Mouse (Mus musculus) kidney, postnatal 0 days (tissue): ENCODE measurements around the gene Gnmt. TPM values are rescaled to one million over a fixed set of nuclear protein-coding genes. Genes with fewer than 3 reads are reported as not detected.

Experiments used
- ATAC-seq: fragments of 200-750 bp; cut with Nextera tagmentation; replicated peaks from 2 replicates; pipeline ENCODE4 v1.8.0; 2017; ENCODE audit warnings: low read depth, moderate number of reproducible peaks, moderate TSS enrichment, moderate library complexity; ENCODE audit not compliant: low FRiP score
- DNase-seq: peaks from one replicate; pipeline ENCODE4 v3.0.0-alpha.2; 2016; ENCODE audit warnings: low spot score
- H3K27ac ChIP-seq: fragments of 300-500 bp; sonication (generic); 2 replicates; pipeline ENCODE4 v1.5.1; 2014; ENCODE audit warnings: mild to moderate bottlenecking
- H3K27me3 ChIP-seq: fragments of 300-500 bp; sonication (generic); 2 replicates; pipeline ENCODE4 v1.6.1; 2014; ENCODE audit warnings: low read length, mixed read lengths; ENCODE audit not compliant: insufficient read depth
- H3K36me3 ChIP-seq: fragments of 300-500 bp; sonication (generic); 2 replicates; pipeline ENCODE4 v1.6.1; 2014; ENCODE audit warnings: low read length, mixed read lengths; ENCODE audit not compliant: insufficient read depth
- H3K4me1 ChIP-seq: fragments of 300-500 bp; sonication (generic); replicated peaks from 2 replicates; pipeline ENCODE4 v1.6.1; 2014; ENCODE audit warnings: antibody characterized with exemption, low read length, mixed read lengths; ENCODE audit not compliant: insufficient read depth
- H3K4me2 ChIP-seq: fragments of 300-500 bp; sonication (generic); 2 replicates; pipeline ENCODE4 v1.6.1; 2014; ENCODE audit warnings: mild to moderate bottlenecking, low read length, moderate library complexity, mixed read lengths
- H3K4me3 ChIP-seq: fragments of 300-500 bp; sonication (generic); replicated peaks from 2 replicates; pipeline ENCODE4 v1.5.1; 2014; ENCODE audit warnings: low read depth, low read length
- H3K9ac ChIP-seq: fragments of 300-500 bp; sonication (generic); 2 replicates; pipeline ENCODE4 v1.6.1; 2014; ENCODE audit warnings: low read depth, low read length
- H3K9me3 ChIP-seq: fragments of 300-500 bp; sonication (generic); replicated peaks from 2 replicates; pipeline ENCODE4 v1.6.1; 2016; ENCODE audit warnings: low read length, inconsistent platforms, mixed read lengths
- CTCF ChIP-seq: IDR thresholded peaks from 2 replicates; pipeline ENCODE4 v1.5.1; 2016; ENCODE audit warnings: antibody characterized with exemption, low read depth, mild to moderate bottlenecking, moderate library complexity
- WGBS: fragments of 180-500 bp; shearing (Covaris S2); extraction: QIAGEN DNeasy Blood & Tissue Kit; methylation state at CpG from one replicate; pipeline ENCODE4 v1.1.7; 2014; 5-methylcytosine and 5-hydroxymethylcytosine counted together
- polyA plus RNA-seq: library from polyadenylated mRNA; unstranded; fragments of >200 nt; fragmentation: Nextera tagmentation; extraction: Ambion mirVana; gene quantifications from 2 replicates; pipeline ENCODE4 v1.2.1, GENCODE M21; 2015

Gene Gnmt
- polyA plus RNA-seq, 1 experiment from 2014 or later: 9.0 TPM

DNA sequence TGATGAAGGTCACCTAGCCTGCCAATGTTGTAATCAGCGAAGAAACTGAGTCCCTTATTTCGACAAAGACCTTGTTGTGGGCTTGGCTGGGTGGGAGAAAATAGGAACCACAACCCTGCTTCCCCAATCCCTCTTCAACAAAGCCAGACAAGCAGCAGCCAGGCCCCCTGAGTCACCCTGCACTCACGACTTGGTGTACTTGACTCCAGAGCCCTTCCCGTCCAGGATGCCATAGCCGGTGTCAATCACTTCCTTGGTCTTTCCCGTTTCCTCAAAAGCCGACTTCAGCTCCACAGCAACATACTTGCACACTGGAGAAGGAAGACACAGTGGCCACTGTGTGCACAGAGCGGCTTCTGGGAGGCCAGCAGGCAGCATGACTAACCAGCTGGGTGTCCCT is 18.3 kb upstream of the Gnmt start:
- Histone ChIP-seq H3K36me3 (peaks cover 31% of the 10 kb centered on the region), H3K4me1 (peaks cover 10% of the 10 kb centered on the region; the same call in 1 of the 2 replicates), H3K4me3 (no peak overlapping the region), H3K9ac (no peak overlapping the region), H3K4me2 (no peak overlapping the region), H3K27ac (no peak overlapping the region), H3K9me3 (no peaks in the 10 kb centered on the region), H3K27me3 (no peaks in the 10 kb centered on the region)
- DNase-seq: no peak
- no peak for TF ChIP-seq CTCF
- no peak for ATAC-seq
- 81% methylated on average over 8 of the region's 8 CpGs for WGBS

DNA sequence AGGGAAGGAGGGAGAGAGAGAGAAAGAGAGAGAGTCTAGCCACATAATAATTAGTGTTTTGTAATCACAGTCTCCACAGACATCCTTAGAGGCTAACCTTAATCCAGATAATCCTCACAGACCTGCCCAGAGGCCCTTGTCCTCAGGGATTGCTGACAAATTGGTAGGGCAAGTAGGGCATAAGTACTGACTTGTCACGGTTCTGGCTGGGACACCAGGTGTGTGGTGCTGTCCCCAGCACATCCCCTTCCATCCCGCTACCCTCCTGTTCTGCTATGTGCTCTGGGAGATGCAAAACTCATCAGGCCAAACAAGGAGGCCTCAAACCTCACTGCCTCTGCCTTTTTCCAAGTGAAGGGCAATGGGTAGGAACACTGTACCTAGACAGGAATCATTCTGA is 16.5 kb upstream of the Gnmt start:
- Histone ChIP-seq H3K27ac (no peak overlapping the region), H3K36me3 (peaks cover 31% of the 10 kb centered on the region), H3K4me1 (no peaks in the 10 kb centered on the region; the same call in 1 of the 2 replicates), H3K4me2 (no peak overlapping the region), H3K27me3 (no peaks in the 10 kb centered on the region), H3K9ac (no peak overlapping the region), H3K9me3 (no peaks in the 10 kb centered on the region), H3K4me3 (no peak overlapping the region)
- ATAC-seq (no peak), DNase-seq (no peak)
- TF ChIP-seq CTCF: no peak
- WGBS: 89% methylated on average over 2 of the region's 2 CpGs

DNA sequence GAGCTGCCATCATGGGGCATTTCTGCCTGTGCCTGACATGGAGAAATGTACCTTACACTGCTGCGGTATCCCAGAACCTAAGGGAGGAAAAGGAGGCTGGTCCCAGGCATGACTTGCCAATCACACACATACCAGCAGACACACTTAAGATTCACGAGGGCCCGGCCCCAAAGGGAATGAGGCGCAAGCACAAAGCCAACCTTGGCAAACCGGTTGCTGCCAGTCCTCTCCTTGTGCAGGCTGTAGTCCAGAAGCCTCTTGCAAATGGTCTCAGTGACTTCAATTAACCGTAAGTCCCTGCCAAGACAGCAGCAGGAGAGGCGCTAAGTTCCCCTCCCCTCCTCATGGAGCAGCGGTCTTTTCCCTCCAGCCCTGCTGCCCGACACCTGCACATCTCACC is 14.0 kb upstream of the Gnmt start:
- no peak overlapping the region for H3K4me2 ChIP-seq
- peaks cover 31% of the 10 kb centered on the region for H3K36me3 ChIP-seq
- H3K9me3 ChIP-seq: no peaks in the 10 kb centered on the region
- H3K9ac ChIP-seq: no peak overlapping the region
- H3K4me1 ChIP-seq: no peaks in the 10 kb centered on the region
- no peak overlapping the region for H3K4me3 ChIP-seq
- TF ChIP-seq CTCF: no peak
- no peak for DNase-seq
- H3K27ac ChIP-seq: no peak overlapping the region
- no peak for ATAC-seq
- 85% methylated on average over 9 of the region's 9 CpGs for WGBS
- no peaks in the 10 kb centered on the region for H3K27me3 ChIP-seq

DNA sequence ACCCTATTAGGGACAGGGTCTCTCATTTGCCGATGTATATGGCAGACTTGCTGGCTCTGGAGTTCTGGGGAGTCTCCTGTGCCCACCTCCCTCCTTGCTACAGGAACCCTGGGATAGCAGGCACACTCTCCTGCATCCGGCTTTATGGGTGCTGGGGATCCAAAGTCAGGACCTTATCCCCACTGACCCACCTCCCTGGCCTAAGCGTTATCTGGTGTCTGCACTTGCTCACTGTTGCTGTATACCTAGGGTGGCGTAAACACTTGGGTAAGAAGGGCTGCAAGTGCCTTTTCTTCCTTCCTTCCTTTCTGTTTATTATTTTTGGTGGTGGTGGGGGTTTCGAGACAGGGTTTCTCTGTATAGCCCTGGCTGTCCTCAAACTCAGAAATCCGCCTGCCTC is 12.3 kb upstream of the Gnmt start:
- no peak for DNase-seq

DNA sequence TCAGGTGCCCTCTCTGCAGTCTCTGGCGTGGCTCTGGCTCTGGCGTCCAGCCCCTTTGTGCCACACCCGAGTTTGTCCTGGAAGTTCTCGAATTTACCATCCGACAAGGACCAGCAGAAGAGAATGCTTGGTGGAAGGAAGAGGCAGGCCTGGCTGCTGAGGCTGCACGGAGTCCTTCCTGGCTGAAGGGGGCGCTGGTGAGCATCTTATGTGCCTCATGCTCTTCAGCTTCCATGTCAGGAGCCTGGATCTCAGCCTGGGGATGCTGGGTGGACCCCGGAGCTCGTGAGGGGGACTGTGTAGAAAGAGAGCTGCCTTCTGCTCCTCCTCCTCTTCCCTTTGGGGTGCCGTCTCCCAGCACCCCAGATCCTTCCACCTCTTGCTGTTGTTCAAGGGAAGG is 7.2 kb upstream of the Gnmt start:
- no peaks in the 10 kb centered on the region for H3K27me3 ChIP-seq
- ATAC-seq: no peak
- peak; percentile 61 for TF ChIP-seq CTCF

More for the DNA sequence above, 12.3 kb upstream of the Gnmt start:
- H3K27me3 ChIP-seq: no peaks in the 10 kb centered on the region
- no peak overlapping the region for H3K4me2 ChIP-seq
- no peak overlapping the region for H3K27ac ChIP-seq
- no peak overlapping the region for H3K9ac ChIP-seq
- WGBS: 98% methylated on average over 6 of the region's 6 CpGs
- no peak overlapping the region for H3K4me3 ChIP-seq
- peaks cover 34% of the 10 kb centered on the region for H3K36me3 ChIP-seq
- TF ChIP-seq CTCF: no peak
- H3K4me1 ChIP-seq: no peaks in the 10 kb centered on the region
- ATAC-seq: no peak
- no peaks in the 10 kb centered on the region for H3K9me3 ChIP-seq

DNA sequence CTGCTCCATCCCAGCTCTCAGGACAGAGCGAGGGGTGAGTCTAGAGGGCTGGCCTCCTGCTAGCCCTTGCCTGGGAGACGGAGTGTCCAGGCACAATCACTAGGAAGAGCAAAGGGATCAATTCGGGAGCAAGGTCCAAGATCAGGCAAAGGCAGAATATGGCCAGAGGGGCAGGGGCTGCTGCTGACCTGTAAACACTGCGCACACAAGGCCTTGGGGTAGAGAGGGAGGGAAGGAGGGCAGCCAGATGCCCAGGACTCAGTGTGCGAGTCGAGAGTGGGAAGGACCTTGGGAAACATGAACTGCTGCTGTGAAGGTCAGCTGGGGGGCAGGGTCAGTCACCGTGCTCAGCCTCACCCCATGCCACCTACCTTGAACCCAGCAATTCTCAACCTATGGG is 6.3 kb upstream of the Gnmt start:
- no peaks in the 10 kb centered on the region for H3K4me1 ChIP-seq
- ATAC-seq (0 out of 2 replicates have a peak, but pooled peaks have one; percentile 19), DNase-seq (no peak)
- WGBS: 83% methylated on average over 7 of the region's 7 CpGs
- H3K4me2 ChIP-seq: no peak overlapping the region
- peaks cover 23% of the 10 kb centered on the region for H3K36me3 ChIP-seq
- no peak overlapping the region for H3K4me3 ChIP-seq
- H3K9ac ChIP-seq: no peak overlapping the region
- H3K27me3 ChIP-seq: no peaks in the 10 kb centered on the region
- no peak overlapping the region for H3K27ac ChIP-seq
- no peaks in the 10 kb centered on the region for H3K9me3 ChIP-seq
- TF ChIP-seq CTCF: no peak

More for the DNA sequence above, 7.2 kb upstream of the Gnmt start:
- H3K4me1 ChIP-seq: no peaks in the 10 kb centered on the region
- WGBS: 58% methylated on average over 9 of the region's 10 CpGs
- H3K27ac ChIP-seq: no peak overlapping the region
- no peaks in the 10 kb centered on the region for H3K9me3 ChIP-seq
- no peak overlapping the region for H3K4me2 ChIP-seq
- H3K36me3 ChIP-seq: peaks cover 23% of the 10 kb centered on the region
- DNase-seq: no peak
- no peak overlapping the region for H3K4me3 ChIP-seq
- no peak overlapping the region for H3K9ac ChIP-seq

DNA sequence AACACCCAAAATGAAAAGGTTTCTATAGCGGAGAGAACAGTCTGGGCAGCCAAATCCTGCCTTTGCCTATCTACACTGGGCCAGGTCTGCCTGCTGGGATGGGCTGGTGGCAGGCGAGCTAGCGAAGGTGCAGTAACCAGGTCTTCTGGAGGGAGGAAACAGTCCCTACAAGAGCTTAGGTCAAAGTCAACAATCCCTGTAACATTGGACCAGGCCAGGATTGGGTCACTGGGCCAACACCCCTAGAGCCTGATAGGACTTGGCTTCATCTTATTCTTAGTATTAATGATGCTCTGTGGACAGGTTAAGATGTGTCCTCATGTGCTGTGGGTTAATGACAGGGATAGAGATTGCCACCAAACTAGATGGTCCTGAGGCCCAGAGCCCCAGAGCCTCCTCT is 5.1 kb upstream of the Gnmt start:
- Histone ChIP-seq H3K27me3 (no peaks in the 10 kb centered on the region), H3K4me1 (no peaks in the 10 kb centered on the region), H3K36me3 (peaks cover 23% of the 10 kb centered on the region), H3K9ac (no peak overlapping the region), H3K4me2 (no peak overlapping the region), H3K4me3 (no peak overlapping the region), H3K27ac (no peak overlapping the region), H3K9me3 (no peaks in the 10 kb centered on the region)
- ATAC-seq: no peak
- TF ChIP-seq CTCF: no peak
- WGBS: 96% methylated on average over 3 of the region's 3 CpGs
- DNase-seq: no peak
